Mouse (Mus musculus) C2C12 (cell line): ENCODE data around the gene Zfp579. TPM values are rescaled to one million over a fixed set of nuclear protein-coding genes. Genes with fewer than 3 reads are reported as not detected.

ENCODE experiments used
- H3K27me3 ChIP-seq: one replicate; pipeline ENCODE4 v1.6.1; 2011; ENCODE audit not compliant: control insufficient read depth, insufficient read depth, insufficient read length
- H3K36me3 ChIP-seq: one replicate; pipeline ENCODE4 v1.6.1; 2011; ENCODE audit not compliant: control insufficient read depth, insufficient read depth
- H3K4me3 ChIP-seq: one replicate; pipeline ENCODE4 v1.5.1; 2011; ENCODE audit warnings: mild to moderate bottlenecking, control low read depth; ENCODE audit not compliant: poor library complexity, insufficient read depth, severe bottlenecking
- H3K79me2 ChIP-seq: one replicate; pipeline ENCODE4 v1.6.1; 2011; ENCODE audit not compliant: control insufficient read depth, insufficient read depth
- H3K79me3 ChIP-seq: one replicate; pipeline ENCODE4 v1.6.1; 2011; ENCODE audit warnings: low read depth, control low read depth
- H3ac ChIP-seq: one replicate; pipeline ENCODE3; 2011; ENCODE audit warnings: low read depth; ENCODE audit not compliant: control insufficient read depth, insufficient read length
- CEBPB ChIP-seq: IDR thresholded peaks from one replicate; pipeline ENCODE4 v1.6.1; 2011; ENCODE audit warnings: low read depth, mild to moderate bottlenecking, control low read depth, moderate library complexity
- CTCF ChIP-seq: IDR thresholded peaks from one replicate; pipeline ENCODE4 v1.5.1; 2011; ENCODE audit not compliant: control insufficient read depth, insufficient read depth, insufficient read length
- FOSL1 ChIP-seq: IDR thresholded peaks from one replicate; pipeline ENCODE4 v1.8.0; 2011; ENCODE audit warnings: mild to moderate bottlenecking, low read length; ENCODE audit not compliant: poor library complexity, insufficient read depth, severe bottlenecking
- MAX ChIP-seq: IDR thresholded peaks from one replicate; pipeline ENCODE4 v1.6.1; 2011; ENCODE audit warnings: mild to moderate bottlenecking, control low read depth
- MYOD1 ChIP-seq: IDR thresholded peaks from one replicate; pipeline ENCODE4 v1.6.1; 2011; ENCODE audit warnings: low read depth; ENCODE audit not compliant: control insufficient read depth, insufficient read length
- MYOG ChIP-seq: IDR thresholded peaks from one replicate; pipeline ENCODE4 v1.6.1; 2011; ENCODE audit not compliant: control insufficient read depth, insufficient read length; ENCODE audit errors: extremely low read depth
- USF1 ChIP-seq: IDR thresholded peaks from one replicate; pipeline ENCODE4 v1.6.1; 2011; ENCODE audit warnings: low read depth, mild to moderate bottlenecking, control low read depth, moderate library complexity
- polyA plus RNA-seq: library from polyadenylated mRNA; unstranded; fragments of >200 nt; fragmentation: generic; extraction: Trizol; gene quantifications from one replicate; pipeline ENCODE4 v1.2.1, GENCODE M21; 2012; ENCODE audit warnings: missing spikeins

Gene Zfp579
- polyA plus RNA-seq, 1 experiment: 10.1 TPM

GRCm38 (mm10) chr7:4938456-4938855 lies 57.5 kb downstream of the Zfp579 start:
- H3K79me2 ChIP-seq: no peaks in the 10 kb centered on the region
- H3K4me3 ChIP-seq: no peak overlapping the region
- no peaks in the 10 kb centered on the region for H3K27me3 ChIP-seq
- no peaks in the 10 kb centered on the region for H3K79me3 ChIP-seq
- H3ac ChIP-seq: no peak overlapping the region
- TF ChIP-seq USF1 (no peak), CTCF (peak; percentile 86), MYOD1 (no peak), MAX (no peak), FOSL1 (no peak), MYOG (no peak), CEBPB (no peak)
- H3K36me3 ChIP-seq: no peaks in the 10 kb centered on the region

GRCm38 (mm10) chr7:4937392-4937791 lies 58.6 kb downstream of the Zfp579 start:
- H3K4me3 ChIP-seq: no peak overlapping the region
- H3ac ChIP-seq: no peak overlapping the region
- H3K79me2 ChIP-seq: no peaks in the 10 kb centered on the region
- no peaks in the 10 kb centered on the region for H3K36me3 ChIP-seq
- TF ChIP-seq USF1: no peak
- TF ChIP-seq CEBPB: no peak
- no peak for TF ChIP-seq FOSL1
- TF ChIP-seq MYOG: no peak
- no peak for TF ChIP-seq MYOD1
- TF ChIP-seq CTCF: no peak
- no peak for TF ChIP-seq MAX
- no peaks in the 10 kb centered on the region for H3K27me3 ChIP-seq
- no peaks in the 10 kb centered on the region for H3K79me3 ChIP-seq

- no peak overlapping the region for H3ac ChIP-seq
- no peak overlapping the region for H3K4me3 ChIP-seq
- H3K27me3 ChIP-seq: no peaks in the 10 kb centered on the region
- no peaks in the 10 kb centered on the region for H3K79me3 ChIP-seq
- TF ChIP-seq MYOG: no peak
- no peak for TF ChIP-seq USF1
- TF ChIP-seq MAX: no peak
- no peak for TF ChIP-seq FOSL1
- no peak for TF ChIP-seq MYOD1
- TF ChIP-seq CTCF: no peak
- TF ChIP-seq CEBPB: no peak
- H3K36me3 ChIP-seq: no peaks in the 10 kb centered on the region
- no peaks in the 10 kb centered on the region for H3K79me2 ChIP-seq
Observed at GRCm38 (mm10) chr7:4936832-4937231, 59.1 kb downstream of the Zfp579 start.

- H3K4me3 ChIP-seq: no peak overlapping the region
- no peaks in the 10 kb centered on the region for H3K27me3 ChIP-seq
- TF ChIP-seq MAX (no peak), CEBPB (no peak), USF1 (no peak), MYOG (no peak), FOSL1 (no peak), CTCF (no peak), MYOD1 (no peak)
- no peaks in the 10 kb centered on the region for H3K36me3 ChIP-seq
- no peaks in the 10 kb centered on the region for H3K79me2 ChIP-seq
- H3ac ChIP-seq: no peak overlapping the region
- no peaks in the 10 kb centered on the region for H3K79me3 ChIP-seq
Observed at GRCm38 (mm10) chr7:4934160-4934914, 61.6 kb downstream of the Zfp579 start.

Other genes with a start within 250 kb of the Zfp579 start
- 0.26 TPM for gene Cox6b2, start 243.1 kb downstream of the Zfp579 start, polyA plus RNA-seq
- gene Fam71e2, start 224.9 kb downstream of the Zfp579 start, polyA plus RNA-seq: not detected
- 1.3 TPM for gene Il11, start 213.3 kb downstream of the Zfp579 start, polyA plus RNA-seq
- 0.84 TPM for gene Tmem190, start 213.2 kb downstream of the Zfp579 start, polyA plus RNA-seq
- gene Tmem238, start 206.5 kb downstream of the Zfp579 start, polyA plus RNA-seq: 22.9 TPM
- gene Rpl28, start 203.3 kb downstream of the Zfp579 start, polyA plus RNA-seq: 3,556 TPM
- 599 TPM for gene Ube2s, start 183.6 kb downstream of the Zfp579 start, polyA plus RNA-seq
- gene Shisa7, start 151.5 kb downstream of the Zfp579 start, polyA plus RNA-seq: not detected
- gene Isoc2b, start 125.9 kb downstream of the Zfp579 start, polyA plus RNA-seq: 0.32 TPM
- 3.7 TPM for gene Isoc2a, start 119.0 kb downstream of the Zfp579 start, polyA plus RNA-seq
- gene Gm36210, start 89.6 kb downstream of the Zfp579 start, polyA plus RNA-seq: not detected
- gene Zfp628, start 80.9 kb downstream of the Zfp579 start, polyA plus RNA-seq: 9.0 TPM
- gene Nat14, start 74.1 kb downstream of the Zfp579 start, polyA plus RNA-seq: 2.7 TPM
- gene Ssc5d, start 70.4 kb downstream of the Zfp579 start, polyA plus RNA-seq: 3.7 TPM
- gene Sbk2, start 31.8 kb downstream of the Zfp579 start, polyA plus RNA-seq: 0.06 TPM
- 0.02 TPM for gene Sbk3, start 25.0 kb downstream of the Zfp579 start, polyA plus RNA-seq
- gene Zfp524, start 18.3 kb upstream of the Zfp579 start, polyA plus RNA-seq: 12.9 TPM
- gene Fiz1, start 18.5 kb upstream of the Zfp579 start, polyA plus RNA-seq: 30.6 TPM
- gene Gm44973, start 19.3 kb upstream of the Zfp579 start, polyA plus RNA-seq: not detected
- 16.5 TPM for gene Zfp865, start 24.2 kb upstream of the Zfp579 start, polyA plus RNA-seq
- 0.34 TPM for gene Ccdc106, start 24.4 kb upstream of the Zfp579 start, polyA plus RNA-seq
- not detected for gene 4632433K11Rik, start 38.0 kb upstream of the Zfp579 start, polyA plus RNA-seq
- gene Zfp784, start 42.3 kb upstream of the Zfp579 start, polyA plus RNA-seq: 1.5 TPM
- 13.7 TPM for gene Zfp580, start 55.4 kb upstream of the Zfp579 start, polyA plus RNA-seq
- gene U2af2, start 66.0 kb upstream of the Zfp579 start, polyA plus RNA-seq: 333 TPM
- 102 TPM for gene Epn1, start 84.1 kb upstream of the Zfp579 start, polyA plus RNA-seq
- not detected for gene Rfpl4, start 120.8 kb upstream of the Zfp579 start, polyA plus RNA-seq
- gene Rasl2-9, start 129.8 kb upstream of the Zfp579 start, polyA plus RNA-seq: 0.05 TPM
- not detected for gene Vmn1r55, start 153.5 kb upstream of the Zfp579 start, polyA plus RNA-seq
- not detected for gene Vmn1r56, start 200.6 kb upstream of the Zfp579 start, polyA plus RNA-seq
- not detected for gene Vmn1r57, start 222.3 kb upstream of the Zfp579 start, polyA plus RNA-seq